Mouse (Mus musculus): ENCODE measurements at regions not wholly inside any gene's neighbourhood (a gene's known extent, or its start where the extent isn't known, plus 50 kb on each side); places are given as distances from the start of the nearest gene placed in this dataset.

GRCm38 (mm10) chr6:111917868-111918597 lies 355.5 kb upstream of the Lmcd1 start:
- DNase-seq (ENCODE audit: extremely low spot score, low spot score), result no peak
- 90% methylated on average over 3 of the region's 3 CpGs for whole genome bisulfite sequencing
- Histone ChIP-seq H3K36me3 (replicated peaks) (no peaks in the 10 kb centered on the region), H3K27ac (no peak overlapping the region), H3K4me3 (no peak overlapping the region), H3K9me3 (no peaks in the 10 kb centered on the region), H3K27me3 (ENCODE audit: poor library complexity, severe bottlenecking) (no peaks in the 10 kb centered on the region), H3K4me1 (no peaks in the 10 kb centered on the region)

DNA sequence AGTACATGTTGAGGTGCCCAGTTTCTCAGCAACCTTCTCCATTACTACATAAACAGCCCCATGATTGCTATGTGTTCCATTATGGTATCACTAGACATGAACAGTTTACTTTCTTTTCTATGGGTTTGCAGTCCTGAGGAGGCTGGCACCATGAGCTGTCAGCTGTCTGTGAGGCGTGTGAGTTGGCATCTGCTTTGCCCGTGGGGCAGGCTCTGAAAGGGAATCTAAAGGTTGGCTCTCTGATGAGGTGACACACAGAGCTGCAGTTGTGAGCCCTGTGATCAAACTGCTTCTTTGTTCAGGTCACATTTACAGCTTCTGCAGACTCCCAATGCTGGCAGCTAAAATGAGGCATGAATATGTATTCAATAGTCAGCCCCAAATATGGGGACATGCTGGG lies 341.0 kb upstream of the Lmcd1 start:
- H3K9me3 ChIP-seq, result no peaks in the 10 kb centered on the region
- no peaks in the 10 kb centered on the region for H3K36me3 ChIP-seq (replicated peaks)
- no peak overlapping the region for H3K4me3 ChIP-seq
- 93% methylated on average over 2 of the region's 2 CpGs for WGBS
- no peak overlapping the region for H3K27ac ChIP-seq
- no peaks in the 10 kb centered on the region for H3K4me1 ChIP-seq
- H3K27me3 ChIP-seq (ENCODE audit: poor library complexity, severe bottlenecking), result no peaks in the 10 kb centered on the region
- no peak for DNase-seq (ENCODE audit: extremely low spot score, low spot score)

- Histone ChIP-seq H3K27me3 (ENCODE audit: poor library complexity, severe bottlenecking) (no peaks in the 10 kb centered on the region), H3K36me3 (replicated peaks) (no peaks in the 10 kb centered on the region), H3K9me3 (no peaks in the 10 kb centered on the region), H3K4me1 (no peaks in the 10 kb centered on the region), H3K27ac (no peak overlapping the region), H3K4me3 (no peak overlapping the region)
- WGBS, result 77% methylated on average over 1 of the region's 1 CpGs
- DNase-seq (ENCODE audit: extremely low spot score, low spot score), result no peak
These were observed 319.2 kb upstream of the Lmcd1 start for GRCm38 (mm10) chr6:111954401-111954800.

GRCm38 (mm10) chr6:111965766-111966165 lies 307.8 kb upstream of the Lmcd1 start:
- no peak for DNase-seq (ENCODE audit: extremely low spot score, low spot score)
- no peak overlapping the region for H3K4me3 ChIP-seq
- H3K9me3 ChIP-seq, result no peaks in the 10 kb centered on the region
- no peaks in the 10 kb centered on the region for H3K4me1 ChIP-seq
- no peaks in the 10 kb centered on the region for H3K27me3 ChIP-seq (ENCODE audit: poor library complexity, severe bottlenecking)
- no peaks in the 10 kb centered on the region for H3K36me3 ChIP-seq (replicated peaks)
- H3K27ac ChIP-seq, result no peak overlapping the region
- 83% methylated on average over 3 of the region's 3 CpGs for WGBS

GRCm38 (mm10) chr6:111985452-111985851 lies 288.1 kb upstream of the Lmcd1 start:
- no peak for DNase-seq (ENCODE audit: extremely low spot score, low spot score)
- Histone ChIP-seq H3K27me3 (ENCODE audit: poor library complexity, severe bottlenecking) (no peaks in the 10 kb centered on the region), H3K4me1 (no peaks in the 10 kb centered on the region), H3K4me3 (no peak overlapping the region), H3K27ac (no peak overlapping the region), H3K36me3 (replicated peaks) (no peaks in the 10 kb centered on the region), H3K9me3 (no peaks in the 10 kb centered on the region)
- 91% methylated on average over 1 of the region's 1 CpGs for WGBS

- WGBS, result 93% methylated on average over 3 of the region's 3 CpGs
- Histone ChIP-seq H3K4me3 (no peak overlapping the region), H3K36me3 (replicated peaks) (no peaks in the 10 kb centered on the region), H3K4me1 (no peaks in the 10 kb centered on the region), H3K27ac (no peak overlapping the region), H3K9me3 (no peaks in the 10 kb centered on the region), H3K27me3 (ENCODE audit: poor library complexity, severe bottlenecking) (no peaks in the 10 kb centered on the region)
- DNase-seq (ENCODE audit: extremely low spot score, low spot score), result no peak
These were observed 277.7 kb upstream of the Lmcd1 start for GRCm38 (mm10) chr6:111995823-111996222.

GRCm38 (mm10) chr6:112003784-112004471 lies 269.6 kb upstream of the Lmcd1 start:
- Histone ChIP-seq H3K27ac (no peak overlapping the region), H3K36me3 (replicated peaks) (no peaks in the 10 kb centered on the region), H3K9me3 (no peaks in the 10 kb centered on the region), H3K4me1 (no peaks in the 10 kb centered on the region), H3K27me3 (ENCODE audit: poor library complexity, severe bottlenecking) (no peaks in the 10 kb centered on the region), H3K4me3 (no peak overlapping the region)
- WGBS, result 90% methylated on average over 3 of the region's 3 CpGs
- DNase-seq (ENCODE audit: extremely low spot score, low spot score), result no peak

DNA sequence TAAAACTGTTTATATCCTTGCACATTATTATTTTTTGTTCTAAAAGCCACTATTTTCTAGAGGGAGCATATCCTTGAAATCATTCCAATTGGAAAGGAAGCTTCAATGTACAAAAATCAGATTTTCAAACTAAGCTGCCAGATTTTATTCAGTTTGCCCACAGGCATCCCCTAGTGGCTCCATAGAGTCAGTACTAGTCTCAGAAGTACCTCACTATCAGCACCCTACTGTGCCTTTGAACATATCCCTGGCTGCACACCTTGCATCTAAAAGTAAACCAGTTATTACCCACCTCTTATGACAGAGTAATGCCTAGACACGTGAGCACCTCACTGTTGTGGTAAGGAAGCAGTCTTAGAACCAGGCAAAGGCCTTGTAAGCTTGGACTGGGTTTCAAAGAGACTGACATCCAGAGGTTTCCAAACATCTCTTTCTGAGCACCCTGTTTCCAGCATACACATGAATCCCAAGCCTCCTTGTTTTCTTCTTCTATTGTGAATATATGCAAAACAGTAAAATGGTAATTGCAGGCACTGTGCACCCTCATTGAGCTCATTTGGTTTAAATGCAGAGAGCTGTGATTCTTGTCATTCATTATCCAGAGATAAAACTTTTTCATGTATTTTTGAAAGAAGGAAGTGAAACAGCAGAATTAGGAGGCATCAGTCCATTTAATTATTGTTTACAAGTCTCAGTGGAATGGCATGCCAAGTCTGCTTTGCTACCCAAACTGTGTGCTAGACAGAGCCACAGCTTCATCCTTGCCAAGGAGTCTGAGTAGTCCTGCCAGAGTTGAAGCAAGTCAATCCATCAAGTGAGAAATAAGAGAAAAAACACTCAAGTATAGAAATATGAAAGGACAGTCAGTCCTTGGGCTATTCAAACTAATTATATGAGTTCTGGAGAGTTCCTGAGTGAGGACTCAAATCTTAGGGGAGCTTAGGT lies 247.0 kb upstream of the Lmcd1 start:
- no peaks in the 10 kb centered on the region for H3K36me3 ChIP-seq (replicated peaks)
- WGBS, result 74% methylated on average over 1 of the region's 1 CpGs
- no peak for DNase-seq (ENCODE audit: extremely low spot score, low spot score)
- no peaks in the 10 kb centered on the region for H3K4me1 ChIP-seq
- H3K9me3 ChIP-seq, result no peaks in the 10 kb centered on the region
- H3K27me3 ChIP-seq (ENCODE audit: poor library complexity, severe bottlenecking), result no peaks in the 10 kb centered on the region
- no peak overlapping the region for H3K27ac ChIP-seq
- no peak overlapping the region for H3K4me3 ChIP-seq

GRCm38 (mm10) chr6:112050548-112051184 lies 222.9 kb upstream of the Lmcd1 start:
- Histone ChIP-seq H3K4me3 (no peak overlapping the region), H3K9me3 (no peaks in the 10 kb centered on the region), H3K27me3 (ENCODE audit: poor library complexity, severe bottlenecking) (no peaks in the 10 kb centered on the region), H3K36me3 (replicated peaks) (no peaks in the 10 kb centered on the region), H3K4me1 (peaks cover 7% of the 10 kb centered on the region), H3K27ac (no peak overlapping the region)
- 82% methylated on average over 6 of the region's 6 CpGs for WGBS
- no peak for DNase-seq (ENCODE audit: extremely low spot score, low spot score)

GRCm38 (mm10) chr6:112052193-112052592 lies 221.4 kb upstream of the Lmcd1 start:
- Histone ChIP-seq H3K9me3 (no peaks in the 10 kb centered on the region), H3K27ac (no peak overlapping the region), H3K36me3 (replicated peaks) (no peaks in the 10 kb centered on the region), H3K4me1 (peaks cover 7% of the 10 kb centered on the region), H3K27me3 (ENCODE audit: poor library complexity, severe bottlenecking) (no peaks in the 10 kb centered on the region), H3K4me3 (no peak overlapping the region)
- no peak for DNase-seq (ENCODE audit: extremely low spot score, low spot score)
- 91% methylated on average over 6 of the region's 6 CpGs for whole genome bisulfite sequencing

DNA sequence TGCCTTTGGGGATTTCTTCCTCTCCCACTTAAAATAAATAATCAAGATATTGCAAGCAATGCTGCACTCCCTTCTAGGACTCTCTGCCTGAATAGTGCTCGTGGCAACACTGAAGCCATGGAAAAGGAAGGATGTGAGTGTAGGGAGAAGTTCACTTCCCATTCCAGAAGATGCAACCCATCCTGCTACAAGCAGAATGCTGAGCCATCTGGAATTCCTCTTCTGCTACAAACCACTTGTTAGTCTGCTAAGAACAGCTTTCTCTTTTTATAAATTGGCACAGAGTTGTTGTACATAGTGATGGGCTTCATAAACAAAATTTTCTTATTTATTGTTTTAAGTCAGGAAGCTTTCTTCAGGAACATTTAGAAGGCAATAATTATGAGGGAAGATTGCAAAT lies 215.7 kb upstream of the Lmcd1 start:
- Histone ChIP-seq H3K27me3 (ENCODE audit: poor library complexity, severe bottlenecking) (no peaks in the 10 kb centered on the region), H3K27ac (no peak overlapping the region), H3K4me3 (no peak overlapping the region), H3K9me3 (no peaks in the 10 kb centered on the region), H3K36me3 (replicated peaks) (no peaks in the 10 kb centered on the region), H3K4me1 (no peaks in the 10 kb centered on the region)
- no peak for DNase-seq (ENCODE audit: extremely low spot score, low spot score)
- 66% methylated on average over 1 of the region's 1 CpGs for WGBS

DNA sequence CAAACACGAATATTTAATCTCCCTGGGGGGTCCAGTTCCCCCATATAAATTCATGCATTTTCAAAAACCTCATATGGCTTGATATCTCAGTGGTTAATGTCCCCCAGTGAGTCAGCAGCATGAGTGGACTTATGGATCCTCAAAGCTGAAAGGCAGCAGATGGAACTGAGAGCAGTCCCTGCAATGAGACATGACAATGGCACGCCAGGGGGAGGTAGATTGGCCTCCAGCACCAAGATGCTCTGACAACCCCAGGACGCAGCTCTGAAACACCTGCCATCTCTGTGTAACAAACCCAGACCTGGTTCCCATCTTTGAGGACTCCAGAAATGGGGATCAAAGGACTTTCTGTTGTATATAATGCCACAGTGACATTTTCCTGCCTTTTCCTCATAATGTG lies 210.6 kb upstream of the Lmcd1 start:
- no peak overlapping the region for H3K27ac ChIP-seq
- no peaks in the 10 kb centered on the region for H3K4me1 ChIP-seq
- H3K4me3 ChIP-seq, result no peak overlapping the region
- DNase-seq (ENCODE audit: extremely low spot score, low spot score), result no peak
- no peaks in the 10 kb centered on the region for H3K9me3 ChIP-seq
- WGBS, result 72% methylated on average over 3 of the region's 3 CpGs
- H3K27me3 ChIP-seq (ENCODE audit: poor library complexity, severe bottlenecking), result no peaks in the 10 kb centered on the region
- H3K36me3 ChIP-seq (replicated peaks), result no peaks in the 10 kb centered on the region
